Mouse (Mus musculus): ENCODE results near the gene Ank3.

DNA sequence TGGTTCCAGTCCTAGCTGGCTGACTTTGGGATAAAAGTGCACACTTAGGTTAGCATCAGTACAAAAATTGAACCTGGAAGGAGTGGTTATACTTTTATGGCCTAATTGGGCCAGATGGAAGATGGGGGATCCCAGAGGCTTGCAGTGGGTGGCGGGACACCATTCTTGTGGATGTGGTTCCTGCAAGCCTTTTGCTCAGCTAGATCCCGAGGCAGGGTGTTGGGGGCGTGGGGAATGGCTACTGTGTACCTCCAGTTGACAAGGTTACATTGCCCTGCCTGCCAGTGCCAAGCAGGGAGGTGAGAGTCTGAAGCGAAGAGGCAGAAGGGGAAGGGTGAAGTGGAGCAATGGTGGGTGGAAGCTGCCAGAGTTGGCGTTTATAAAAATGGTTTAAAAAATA is 48.0 kb downstream of the Ank3 start:
- TF ChIP-seq EP300 (IDR thresholded peaks at IDR 0.05; ENCODE audit: low read depth) (no peak), CTCF (IDR thresholded peaks at IDR 0.05; ENCODE audit: low read depth) (no peak)
